Mouse (Mus musculus): Measurements from ENCODE around the gene Tprgl.

The Tprgl gene

DNA sequence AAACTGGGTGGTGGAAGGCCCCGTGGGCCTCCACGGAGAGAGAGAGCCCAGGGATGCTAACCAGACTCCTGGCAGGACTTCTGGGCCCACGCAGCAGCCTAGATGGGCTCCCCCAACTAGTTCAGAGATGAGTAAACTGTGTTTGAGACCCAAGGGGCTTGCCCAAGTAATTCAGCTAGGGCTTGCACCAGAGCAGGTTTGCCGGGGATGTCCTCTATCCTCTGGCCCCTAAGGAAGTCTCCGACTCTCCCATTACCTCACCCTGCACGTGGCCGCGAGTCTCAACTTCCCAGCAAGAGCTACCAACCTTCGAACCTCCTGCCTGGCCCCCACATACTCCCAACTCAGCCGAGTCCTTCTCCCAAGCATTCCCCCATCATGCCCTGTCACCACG is 50.6 kb downstream of the Tprgl start:
- DNase-seq: no peak

DNA sequence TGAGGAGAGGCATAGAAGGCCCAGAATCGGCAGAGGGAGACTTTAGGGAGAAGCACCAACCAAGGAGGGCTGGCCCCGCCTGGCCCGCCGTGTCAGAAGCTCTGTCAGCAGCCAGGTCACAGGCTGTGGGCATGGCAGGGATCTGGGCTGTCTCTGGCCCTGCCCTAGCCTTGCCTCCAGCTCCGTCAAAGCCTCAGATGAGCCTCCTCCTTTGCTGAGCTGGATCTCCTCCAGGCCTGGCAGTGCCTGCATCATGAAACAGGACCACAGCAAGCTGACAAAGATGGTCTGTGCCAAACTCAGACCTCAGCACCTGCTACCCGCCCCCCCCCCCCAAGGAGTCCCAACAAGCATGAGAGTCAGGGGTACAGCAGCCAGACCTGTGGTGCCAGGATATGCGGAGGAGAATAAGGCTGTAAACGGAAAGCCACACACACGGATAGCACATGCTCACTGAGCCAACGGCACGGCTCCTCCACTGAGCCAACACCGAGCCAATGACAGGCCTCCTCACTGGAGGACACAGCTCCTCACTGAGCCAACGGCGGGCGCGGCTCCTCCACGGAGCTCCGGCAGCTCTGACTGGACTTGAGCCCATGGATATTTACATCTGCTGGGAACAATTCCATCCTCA is 51.1 kb downstream of the Tprgl start:
- DNase-seq: no peak

Measured in lung, postnatal 10 days (tissue).